Mouse (Mus musculus) liver, postnatal 0 days (tissue): ENCODE results near the gene Klhl6. TPM values are rescaled to one million over a fixed set of nuclear protein-coding genes. Genes with fewer than 3 reads are reported as not detected.

Source experiments
- ATAC-seq: fragments of 200-750 bp; cut with Nextera tagmentation; 2 replicates; pipeline ENCODE4 v1.8.0; 2017; ENCODE audit warnings: mild to moderate bottlenecking, moderate library complexity
- DNase-seq: peaks from one replicate; pipeline ENCODE4 v3.0.0-alpha.2; 2016
- H3K27ac ChIP-seq: fragments of 300-500 bp; sonication (generic); 2 replicates; pipeline ENCODE4 v1.5.1; 2014; ENCODE audit warnings: antibody characterized with exemption, moderate library complexity, mild to moderate bottlenecking, low read depth
- H3K27me3 ChIP-seq: fragments of 300-500 bp; sonication (generic); 2 replicates; pipeline ENCODE4 v1.6.1; 2014; ENCODE audit warnings: low read length, control low read depth, mixed read lengths; ENCODE audit not compliant: insufficient read depth
- H3K36me3 ChIP-seq: fragments of 300-500 bp; sonication (generic); replicated peaks from 2 replicates; pipeline ENCODE4 v1.6.1; 2014; ENCODE audit warnings: mild to moderate bottlenecking, control low read depth, low read length, moderate library complexity, mixed read lengths; ENCODE audit not compliant: insufficient read depth
- H3K4me1 ChIP-seq: fragments of 300-500 bp; sonication (generic); 2 replicates; pipeline ENCODE4 v1.6.1; 2014; ENCODE audit warnings: antibody characterized with exemption, mild to moderate bottlenecking, control low read depth; ENCODE audit not compliant: insufficient read depth
- H3K4me2 ChIP-seq: fragments of 300-500 bp; sonication (generic); 2 replicates; pipeline ENCODE4 v1.6.1; 2014; ENCODE audit warnings: low read depth, mild to moderate bottlenecking, low read length, moderate library complexity, mixed read lengths
- H3K4me3 ChIP-seq: fragments of 300-500 bp; sonication (generic); 2 replicates; pipeline ENCODE4 v1.5.1; 2014; ENCODE audit warnings: low read depth, low read length
- H3K9ac ChIP-seq: fragments of 300-500 bp; sonication (generic); replicated peaks from 2 replicates; pipeline ENCODE4 v1.6.1; 2014; ENCODE audit warnings: mild to moderate bottlenecking, moderate library complexity
- H3K9me3 ChIP-seq: fragments of 300-500 bp; sonication (generic); 2 replicates; pipeline ENCODE4 v1.6.1; 2016; ENCODE audit warnings: mild to moderate bottlenecking, control low read depth, low read length, mixed read lengths
- CTCF ChIP-seq: sonication (generic); IDR thresholded peaks from 2 replicates; pipeline ENCODE4 v1.5.1; 2016; ENCODE audit warnings: antibody characterized with exemption, low read depth
- EP300 ChIP-seq: IDR thresholded peaks from 2 replicates; pipeline ENCODE4 v1.6.1; 2016; ENCODE audit warnings: antibody characterized with exemption, low read depth, mild to moderate bottlenecking
- WGBS: fragments of 180-500 bp; shearing (Covaris S2); extraction: QIAGEN DNeasy Blood & Tissue Kit; methylation state at CpG from one replicate; pipeline ENCODE4 v1.1.7; 2014; ENCODE audit not compliant: insufficient replicate concordance; 5-methylcytosine and 5-hydroxymethylcytosine counted together
- polyA plus RNA-seq: library from polyadenylated mRNA; unstranded; fragments of >200 nt; fragmentation: Nextera tagmentation; extraction: Ambion mirVana; gene quantifications from 2 replicates; pipeline ENCODE4 v1.2.1, GENCODE M21; 2015

Klhl6 gene
- polyA plus RNA-seq, 1 experiment from 2014 or later = 17.2 TPM

- H3K27ac ChIP-seq = no peak overlapping the region
Observed at GRCm38 (mm10) chr16:19904734-19905479, 77.9 kb downstream of the Klhl6 start.

GRCm38 (mm10) chr16:19903792-19904191 lies 79.0 kb downstream of the Klhl6 start:
- H3K27me3 ChIP-seq = no peaks in the 10 kb centered on the region
- ATAC-seq (no peak), DNase-seq (no peak)
- 77% methylated on average over 1 of the region's 1 CpGs for WGBS
- no peak overlapping the region for H3K9ac ChIP-seq
- H3K36me3 ChIP-seq = no peaks in the 10 kb centered on the region
- no peak overlapping the region for H3K27ac ChIP-seq
- H3K4me2 ChIP-seq = no peak overlapping the region
- no peaks in the 10 kb centered on the region for H3K4me1 ChIP-seq
- TF ChIP-seq CTCF = no peak
- TF ChIP-seq EP300 = no peak
- no peaks in the 10 kb centered on the region for H3K9me3 ChIP-seq
- H3K4me3 ChIP-seq = no peak overlapping the region

More at GRCm38 (mm10) chr16:19904734-19905479, 77.9 kb downstream of the Klhl6 start:
- no peaks in the 10 kb centered on the region for H3K4me1 ChIP-seq
- no peak overlapping the region for H3K4me3 ChIP-seq
- H3K4me2 ChIP-seq = no peak overlapping the region
- H3K9ac ChIP-seq = no peak overlapping the region
- ATAC-seq (no peak), DNase-seq (no peak)
- WGBS = 52% methylated on average over 2 of the region's 2 CpGs
- no peaks in the 10 kb centered on the region for H3K36me3 ChIP-seq
- no peak for TF ChIP-seq CTCF
- TF ChIP-seq EP300 = no peak
- no peaks in the 10 kb centered on the region for H3K27me3 ChIP-seq
- H3K9me3 ChIP-seq = no peaks in the 10 kb centered on the region

Other genes with a start within 250 kb of the Klhl6 start
- 0.83 and 1.3 TPM in 2 replicates for gene B3gnt5, start 222.8 kb downstream of the Klhl6 start, polyA plus RNA-seq
- 10.5 and 12.1 TPM in 2 replicates for gene Klhl24, start 114.5 kb upstream of the Klhl6 start, polyA plus RNA-seq
- gene Yeats2, start 158.0 kb upstream of the Klhl6 start, polyA plus RNA-seq = 1.6 and 2.0 TPM in 2 replicates